Mouse (Mus musculus): ENCODE data around the gene Tenm4. TPM values are rescaled to one million over a fixed set of nuclear protein-coding genes. Genes with fewer than 3 reads are reported as not detected.
"Not testable (repeated sequence)": the region's sequence is repeated elsewhere in the genome, so short reads cannot be mapped to it uniquely, and the experiment has no call there.

Tenm4 gene
- polyA plus RNA-seq, 1 experiment from 2014 or later, result 41.3 TPM

- Histone ChIP-seq H3K9ac (replicated peaks) (no peak overlapping the region), H3K4me2 (replicated peaks) (no peak overlapping the region), H3K4me1 (peaks cover 38% of the 10 kb centered on the region), H3K4me3 (no peak overlapping the region), H3K27me3 (peaks cover 23% of the 10 kb centered on the region), H3K27ac (replicated peaks) (0 out of 2 replicates have a peak overlapping the region, but pooled peaks have one; percentile 52), H3K9me3 (no peaks in the 10 kb centered on the region), H3K36me3 (peaks cover 10% of the 10 kb centered on the region)
- WGBS, result 68% methylated on average over 16 of the region's 16 CpGs
- no peak for ATAC-seq (ENCODE audit: low FRiP score, low read depth)
Observed at GRCm38 (mm10) chr7:96907971-96908680, 737.1 kb downstream of the Tenm4 start.

DNA sequence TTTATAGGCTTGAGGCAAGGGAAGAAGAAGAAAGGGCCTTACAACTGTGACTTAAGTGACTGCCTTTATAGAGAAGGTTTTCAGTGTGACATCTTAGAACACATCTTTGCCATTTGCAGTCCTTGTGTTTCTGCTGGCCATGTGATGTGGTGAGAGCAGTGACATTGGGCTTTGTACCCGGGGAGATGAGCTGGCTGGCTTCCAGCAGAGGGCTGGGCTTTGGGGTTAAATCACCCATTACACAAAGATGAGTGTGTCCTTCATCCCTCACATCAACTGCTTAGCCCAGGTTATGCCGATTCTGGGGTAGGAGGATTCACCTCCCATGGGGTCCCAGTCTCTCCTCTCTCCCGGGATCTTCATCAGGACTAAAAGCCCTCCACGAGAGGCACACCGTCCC lies 738.8 kb downstream of the Tenm4 start:
- peaks cover 24% of the 10 kb centered on the region for H3K4me1 ChIP-seq
- H3K9me3 ChIP-seq, result no peaks in the 10 kb centered on the region
- H3K36me3 ChIP-seq, result peaks cover 10% of the 10 kb centered on the region
- H3K9ac ChIP-seq (replicated peaks), result no peak overlapping the region
- peaks cover 26% of the 10 kb centered on the region for H3K27me3 ChIP-seq
- WGBS, result 84% methylated on average over 5 of the region's 5 CpGs
- H3K4me2 ChIP-seq (replicated peaks), result no peak overlapping the region
- ATAC-seq (ENCODE audit: low FRiP score, low read depth), result no peak
- no peak overlapping the region for H3K4me3 ChIP-seq
- H3K27ac ChIP-seq (replicated peaks), result no peak overlapping the region

DNA sequence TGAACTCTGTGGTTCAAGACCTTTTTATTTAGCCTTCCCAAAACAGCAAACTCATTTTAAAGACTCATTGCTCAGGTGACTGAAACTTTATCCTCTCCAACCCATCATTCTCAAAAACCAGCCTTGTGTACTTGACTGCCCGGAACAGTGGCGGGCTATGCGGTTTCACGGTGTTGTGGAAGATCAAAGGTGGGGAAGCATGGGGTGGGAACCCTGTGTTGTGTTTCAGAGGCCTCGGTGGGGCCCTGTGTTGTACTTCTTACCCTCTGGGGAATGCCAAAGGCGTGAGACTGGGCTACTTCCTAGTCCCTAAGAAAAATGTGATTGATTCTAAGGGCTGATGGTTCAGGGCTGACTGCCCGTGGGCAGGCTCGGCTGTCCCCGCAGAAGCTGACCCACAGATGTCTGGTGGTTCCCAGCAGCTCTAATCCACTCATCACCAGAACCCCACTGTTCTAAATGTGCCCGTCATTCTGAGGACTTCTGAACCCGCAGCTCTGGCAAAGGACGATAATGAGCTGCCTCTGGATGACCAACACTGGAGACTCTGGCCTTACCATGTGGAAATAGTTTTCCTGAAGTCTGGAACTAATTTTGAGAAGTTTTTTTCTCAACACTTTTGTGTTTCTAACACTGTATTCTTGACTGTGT lies 739.4 kb downstream of the Tenm4 start:
- peaks cover 10% of the 10 kb centered on the region for H3K36me3 ChIP-seq
- no peaks in the 10 kb centered on the region for H3K9me3 ChIP-seq
- H3K4me3 ChIP-seq, result no peak overlapping the region
- H3K4me1 ChIP-seq, result peaks cover 19% of the 10 kb centered on the region
- peaks cover 32% of the 10 kb centered on the region for H3K27me3 ChIP-seq
- WGBS, result 67% methylated on average over 12 of the region's 12 CpGs
- no peak overlapping the region for H3K9ac ChIP-seq (replicated peaks)
- no peak overlapping the region for H3K27ac ChIP-seq (replicated peaks)
- ATAC-seq (ENCODE audit: low FRiP score, low read depth), result no peak
- H3K4me2 ChIP-seq (replicated peaks), result no peak overlapping the region

DNA sequence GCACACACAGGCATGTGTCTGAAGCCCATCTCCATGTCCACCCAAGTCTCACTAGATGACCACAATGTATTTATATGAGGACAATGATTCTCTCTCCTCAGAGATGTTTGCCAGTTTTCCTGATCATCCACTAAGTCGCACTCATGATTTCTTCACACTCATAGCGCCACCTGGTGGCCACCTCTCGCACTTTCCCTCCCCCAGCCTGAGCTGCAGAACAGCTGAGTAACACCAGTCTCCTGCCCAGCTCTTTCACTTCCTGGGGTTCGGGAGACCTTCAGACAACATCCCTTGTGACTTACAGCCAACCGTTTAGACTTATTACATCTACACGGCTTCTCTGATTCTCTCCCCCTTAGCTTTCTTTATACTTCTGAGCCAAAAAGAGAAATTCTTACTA lies 743.0 kb downstream of the Tenm4 start:
- Histone ChIP-seq H3K36me3 (no peaks in the 10 kb centered on the region), H3K4me1 (peaks cover 5% of the 10 kb centered on the region; the same call in 1 of the 2 replicates), H3K9ac (replicated peaks) (no peak overlapping the region), H3K27ac (replicated peaks) (no peak overlapping the region), H3K9me3 (no peaks in the 10 kb centered on the region), H3K27me3 (peaks cover 29% of the 10 kb centered on the region), H3K4me3 (no peak overlapping the region), H3K4me2 (replicated peaks) (no peak overlapping the region)
- 17% methylated on average over 6 of the region's 6 CpGs for WGBS
- ATAC-seq (ENCODE audit: low FRiP score, low read depth), result peak; percentile 32; the same call in 1 of the 2 replicates

GRCm38 (mm10) chr7:96915452-96916105 lies 744.5 kb downstream of the Tenm4 start:
- Histone ChIP-seq H3K27ac (replicated peaks) (no peak overlapping the region), H3K9ac (replicated peaks) (no peak overlapping the region), H3K4me1 (peaks cover 4% of the 10 kb centered on the region; the same call in 1 of the 2 replicates), H3K4me3 (no peak overlapping the region), H3K27me3 (peaks cover 29% of the 10 kb centered on the region), H3K36me3 (no peaks in the 10 kb centered on the region), H3K4me2 (replicated peaks) (no peak overlapping the region), H3K9me3 (no peaks in the 10 kb centered on the region)
- 0% methylated on average over 2 of the region's 2 CpGs for WGBS
- ATAC-seq (ENCODE audit: low FRiP score, low read depth), result peak; percentile 38; the same call in 1 of the 2 replicates

DNA sequence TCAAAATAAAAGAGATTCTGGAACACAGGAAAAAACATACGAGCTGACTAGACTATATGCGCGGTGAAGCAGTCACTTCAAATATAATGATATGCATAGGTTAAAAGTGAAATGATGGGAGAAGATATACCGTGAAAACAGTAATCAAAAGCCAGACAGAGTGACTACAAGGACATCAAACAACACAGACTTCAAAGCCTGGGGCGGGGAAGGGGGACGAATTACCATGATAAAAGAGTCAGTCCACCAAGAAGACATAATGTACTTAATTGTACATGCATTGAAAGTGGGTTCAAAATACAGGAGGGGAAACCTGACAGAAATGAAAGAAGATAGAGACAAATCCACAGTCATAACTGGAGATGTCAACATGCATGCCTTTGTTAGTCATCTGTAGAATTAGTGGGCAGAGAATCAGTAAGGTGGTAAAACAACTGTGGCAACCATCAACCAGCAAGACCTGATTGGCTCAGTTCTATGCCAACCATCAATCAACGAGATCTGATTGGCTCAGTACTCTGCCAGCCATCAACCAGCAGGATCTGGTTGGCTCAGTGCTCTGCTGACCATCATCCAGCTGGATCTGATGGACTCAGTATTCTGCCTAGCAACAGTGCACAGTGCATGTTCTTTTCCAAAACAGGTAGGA lies 749.5 kb downstream of the Tenm4 start:
- Histone ChIP-seq H3K9me3 (no peaks in the 10 kb centered on the region), H3K27ac (replicated peaks) (no peak overlapping the region), H3K9ac (replicated peaks) (no peak overlapping the region), H3K36me3 (no peaks in the 10 kb centered on the region), H3K4me2 (replicated peaks) (no peak overlapping the region), H3K27me3 (peaks cover 6% of the 10 kb centered on the region; the same call in 1 of the 2 replicates), H3K4me1 (peaks cover 6% of the 10 kb centered on the region; the same call in 1 of the 2 replicates), H3K4me3 (no peak overlapping the region)
- ATAC-seq (ENCODE audit: low FRiP score, low read depth), result peak; percentile 57
- WGBS, result 47% methylated on average over 7 of the region's 7 CpGs

GRCm38 (mm10) chr7:96922927-96923326 lies 751.9 kb downstream of the Tenm4 start:
- H3K27ac ChIP-seq (replicated peaks), result no peak overlapping the region
- no peak overlapping the region for H3K4me2 ChIP-seq (replicated peaks)
- H3K4me3 ChIP-seq, result no peak overlapping the region
- no peaks in the 10 kb centered on the region for H3K36me3 ChIP-seq
- 86% methylated on average over 2 of the region's 2 CpGs for WGBS
- ATAC-seq (ENCODE audit: low FRiP score, low read depth), result peak; percentile 57
- H3K9me3 ChIP-seq, result no peaks in the 10 kb centered on the region
- no peak overlapping the region for H3K9ac ChIP-seq (replicated peaks)
- no peaks in the 10 kb centered on the region for H3K27me3 ChIP-seq
- peaks cover 6% of the 10 kb centered on the region; the same call in 1 of the 2 replicates for H3K4me1 ChIP-seq

DNA sequence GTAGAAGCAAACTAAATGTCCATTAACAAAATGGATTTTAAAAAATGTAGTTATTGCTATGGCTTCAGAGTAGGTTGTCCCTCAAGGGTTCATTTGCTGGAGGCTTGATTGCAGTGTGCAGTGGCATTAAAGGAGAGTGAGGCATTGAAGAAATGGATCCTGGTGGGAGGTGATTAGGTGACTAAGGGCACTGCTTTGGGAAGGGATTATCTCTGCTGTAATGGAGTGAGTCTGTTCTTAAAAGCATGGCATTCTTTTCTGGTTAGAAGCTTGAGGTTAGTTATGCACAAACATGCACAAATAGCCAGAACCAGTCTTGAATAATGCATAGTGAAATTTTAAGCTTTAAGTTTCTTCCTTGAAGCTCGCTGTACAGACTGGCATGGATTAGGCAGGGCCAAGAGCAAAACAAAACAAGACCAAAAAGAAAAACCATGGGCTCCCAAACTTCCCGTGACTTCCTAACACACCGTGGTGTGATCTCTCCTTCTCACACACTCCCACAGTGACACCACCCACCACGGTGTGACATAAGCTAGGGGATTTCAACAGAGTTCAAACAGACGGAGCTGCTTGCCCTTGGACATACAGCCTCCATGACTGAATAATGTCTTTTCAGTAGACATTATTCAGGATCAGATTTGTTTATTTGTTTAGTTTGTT lies 772.8 kb downstream of the Tenm4 start:
- no peak overlapping the region for H3K4me2 ChIP-seq (replicated peaks)
- no peaks in the 10 kb centered on the region for H3K36me3 ChIP-seq
- no peak overlapping the region for H3K4me3 ChIP-seq
- no peaks in the 10 kb centered on the region for H3K9me3 ChIP-seq
- H3K27me3 ChIP-seq, result peaks cover 7% of the 10 kb centered on the region; the same call in 1 of the 2 replicates
- no peak overlapping the region for H3K27ac ChIP-seq (replicated peaks)
- peak; percentile 74 for ATAC-seq (ENCODE audit: low FRiP score, low read depth)
- H3K9ac ChIP-seq (replicated peaks), result no peak overlapping the region
- peaks cover 6% of the 10 kb centered on the region; the same call in 1 of the 2 replicates for H3K4me1 ChIP-seq
- 16% methylated on average over 5 of the region's 5 CpGs for WGBS

- not testable (repeated sequence) for H3K27ac ChIP-seq (replicated peaks); H3K4me3 ChIP-seq; H3K9ac ChIP-seq (replicated peaks); H3K4me1 ChIP-seq; ATAC-seq (ENCODE audit: low FRiP score, low read depth); H3K36me3 ChIP-seq; H3K27me3 ChIP-seq; H3K4me2 ChIP-seq (replicated peaks); H3K9me3 ChIP-seq
- 95% methylated on average over 8 of the region's 8 CpGs for WGBS
Observed at GRCm38 (mm10) chr7:96946501-96946900, 775.5 kb downstream of the Tenm4 start.

- Histone ChIP-seq H3K4me2 (replicated peaks) (peak within 1 kb of the TSS; percentile 84), H3K36me3 (no peaks in the 10 kb centered on the region), H3K27me3 (no peaks in the 10 kb centered on the region), H3K9me3 (no peaks in the 10 kb centered on the region), H3K4me3 (peak within 1 kb of the TSS; percentile 84), H3K4me1 (peaks cover 9% of the 10 kb centered on the region), H3K27ac (replicated peaks) (peak within 1 kb of the TSS; percentile 68), H3K9ac (replicated peaks) (peak within 1 kb of the TSS; percentile 82)
- ATAC-seq (ENCODE audit: low FRiP score, low read depth), result peak; percentile 99
- WGBS, result under 1% methylated on average over 62 of the region's 62 CpGs
Observed at GRCm38 (mm10) chr7:96951281-96952051, 780.4 kb downstream of the Tenm4 start, which contains the start of gene Nars2. Nars2 (plus strand) TSS chr7:96951505.

DNA sequence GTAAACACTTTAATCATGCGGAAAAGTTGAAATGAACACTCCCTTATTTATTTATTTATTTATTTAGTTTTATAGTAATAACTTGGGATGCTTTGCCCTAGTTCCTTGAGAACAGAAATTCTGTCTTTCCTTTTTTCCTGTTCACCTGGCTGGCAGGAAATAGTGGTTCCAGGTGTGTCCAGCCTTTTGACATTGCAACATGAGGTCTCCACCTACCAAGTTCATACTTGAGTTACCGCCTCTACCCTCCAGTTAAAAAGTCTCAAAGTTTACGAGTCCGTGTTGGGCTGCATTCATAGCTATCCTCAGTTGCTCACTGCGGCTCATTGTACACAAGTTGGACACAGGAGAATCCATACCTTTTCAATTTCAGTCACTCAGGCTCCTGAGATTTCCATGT lies 781.0 kb downstream of the Tenm4 start:
- no peak for ATAC-seq (ENCODE audit: low FRiP score, low read depth)
- WGBS, result 39% methylated on average over 5 of the region's 5 CpGs
- H3K27me3 ChIP-seq, result no peaks in the 10 kb centered on the region
- H3K9me3 ChIP-seq, result no peaks in the 10 kb centered on the region
- H3K9ac ChIP-seq (replicated peaks), result peak overlapping the region; percentile 82
- peaks cover 3% of the 10 kb centered on the region for H3K36me3 ChIP-seq
- peak overlapping the region; percentile 84 for H3K4me2 ChIP-seq (replicated peaks)
- H3K4me1 ChIP-seq, result peaks cover 9% of the 10 kb centered on the region
- H3K4me3 ChIP-seq, result peak overlapping the region; percentile 84
- no peak overlapping the region for H3K27ac ChIP-seq (replicated peaks)

All from midbrain, embryonic 12.5 days (tissue).